Mouse (Mus musculus): ENCODE results near the gene Gng7.

Gene Gng7

GRCm38 (mm10) chr10:81025639-81026275 is 11.0 kb upstream of the Gng7 start, which contains the start of gene Diras1:
Gene Diras1, minus strand, starts transcription at chr10:81025662.
- in situ Hi-C loops (cut with MboI), result no loop called here

- in situ Hi-C loops (cut with MboI), result no loop called here
Observed at GRCm38 (mm10) chr10:81025047-81025621, 10.4 kb upstream of the Gng7 start.

GRCm38 (mm10) chr10:81024346-81024937 is 9.7 kb upstream of the Gng7 start:
- in situ Hi-C loops (cut with MboI), result no loop called here

GRCm38 (mm10) chr10:81022744-81023143 is 8.0 kb upstream of the Gng7 start:
- in situ Hi-C loops (cut with MboI), result no loop called here

- in situ Hi-C loops (cut with MboI), result no loop called here
Observed at GRCm38 (mm10) chr10:81021547-81022110, 6.9 kb upstream of the Gng7 start.

GRCm38 (mm10) chr10:81020207-81020606 is 5.5 kb upstream of the Gng7 start:
- in situ Hi-C loops (cut with MboI), result no loop called here

GRCm38 (mm10) chr10:81019687-81020086 is 4.9 kb upstream of the Gng7 start:
- in situ Hi-C loops (cut with MboI), result no loop called here

GRCm38 (mm10) chr10:81018326-81018725 is 3.6 kb upstream of the Gng7 start:
- in situ Hi-C loops (cut with MboI), result no loop called here

- in situ Hi-C loops (cut with MboI), result no loop called here
Observed at GRCm38 (mm10) chr10:81016645-81017044, 1.9 kb upstream of the Gng7 start.

- in situ Hi-C loops (cut with MboI), result no loop called here
Observed at GRCm38 (mm10) chr10:81015666-81016065, 921 bp upstream of the Gng7 start.

GRCm38 (mm10) chr10:81010851-81011250 is 3.9 kb downstream of the Gng7 start:
- in situ Hi-C loops (cut with MboI), result no loop called here

- in situ Hi-C loops (cut with MboI), result no loop called here
Observed at GRCm38 (mm10) chr10:81007240-81007639, 7.5 kb downstream of the Gng7 start.

- in situ Hi-C loops (cut with MboI), result no loop called here
Observed at GRCm38 (mm10) chr10:81006005-81006677, 8.6 kb downstream of the Gng7 start.

- in situ Hi-C loops (cut with MboI), result no loop called here
Observed at GRCm38 (mm10) chr10:81001161-81001560, 13.6 kb downstream of the Gng7 start.

- in situ Hi-C loops (cut with MboI), result no loop called here
Observed at GRCm38 (mm10) chr10:81000197-81001062, 14.3 kb downstream of the Gng7 start.

GRCm38 (mm10) chr10:80999362-81000196 is 15.2 kb downstream of the Gng7 start:
- in situ Hi-C loops (cut with MboI), result loop anchor here (5.0 to 10.0 kb wide), 2 partner anchors 72 to 255 kb away; partner anchors contain the start of gene Ap3d1

- in situ Hi-C loops (cut with MboI), result loop anchor here (5.0 to 10.0 kb wide), 2 partner anchors 71 to 254 kb away; partner anchors contain the start of gene Ap3d1
Observed at GRCm38 (mm10) chr10:80998778-80999177, 16.0 kb downstream of the Gng7 start.

GRCm38 (mm10) chr10:80998021-80998420 is 16.7 kb downstream of the Gng7 start:
- in situ Hi-C loops (cut with MboI), result loop anchor here (5.0 to 10.0 kb wide), 2 partner anchors 71 to 253 kb away; partner anchors contain the start of gene Ap3d1

- in situ Hi-C loops (cut with MboI), result loop anchor here (5.0 to 10.0 kb wide), 2 partner anchors 70 to 253 kb away; partner anchors contain the start of gene Ap3d1
Observed at GRCm38 (mm10) chr10:80997332-80997731, 17.4 kb downstream of the Gng7 start.

GRCm38 (mm10) chr10:80996501-80996900 is 18.2 kb downstream of the Gng7 start:
- in situ Hi-C loops (cut with MboI), result loop anchor here (5.0 to 10.0 kb wide), 2 partner anchors 69 to 252 kb away; partner anchors contain the start of gene Ap3d1
